Mouse (Mus musculus): ENCODE measurements around the gene Parp3. TPM values are rescaled to one million over a fixed set of nuclear protein-coding genes. Genes with fewer than 3 reads are reported as not detected.
A peak's percentile ranks its signal among the peaks of the same experiment; 100 is the strongest.

The Parp3 gene
- total RNA-seq, 2 experiments from 2014 or later, result 60.4 to 75.3 TPM

DNA sequence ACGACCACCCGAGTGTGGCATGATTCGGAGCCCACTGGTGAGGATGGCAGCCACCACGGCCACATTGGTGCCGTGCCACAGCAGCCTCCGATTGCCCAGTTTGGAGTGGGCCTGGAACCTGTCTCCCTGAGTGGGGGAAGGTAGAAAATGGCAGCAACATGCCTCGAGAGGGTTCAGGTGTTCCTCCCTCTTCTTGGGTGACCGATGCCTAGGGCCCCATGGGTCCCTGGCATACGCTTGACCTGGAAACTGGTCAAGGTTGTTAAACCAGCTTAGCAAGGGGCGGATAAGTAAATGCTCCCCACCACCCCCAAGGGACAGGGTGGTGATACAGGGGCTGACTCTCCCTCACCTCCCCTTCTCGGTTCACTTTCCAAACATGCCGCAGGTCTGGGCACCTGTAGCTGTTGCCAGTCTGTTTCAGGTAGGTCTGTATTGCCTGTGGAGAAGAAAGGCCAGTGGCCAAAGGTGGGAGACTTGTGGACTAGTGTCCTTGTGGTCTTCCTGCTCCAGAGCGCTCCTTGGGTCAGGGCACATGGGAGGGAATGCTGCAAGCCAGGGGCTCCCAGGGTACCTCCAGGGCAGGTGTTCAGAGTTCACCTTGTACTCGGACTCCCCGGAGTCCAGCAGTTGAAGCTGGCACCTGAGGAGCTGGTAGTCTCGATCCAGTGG, 3.5 kb downstream of the Parp3 start:
- Histone ChIP-seq H3K27ac (peak overlapping the region; percentile 96), H3K4me3 (peak overlapping the region; percentile 76; the same call in 1 of the 2 replicates)
- TF ChIP-seq CTCF (IDR thresholded peaks at IDR 0.05), result no peak
- DNase-seq, result peak; percentile 43
- intact Hi-C loops (cut with DNase I), result no loop called here

DNA sequence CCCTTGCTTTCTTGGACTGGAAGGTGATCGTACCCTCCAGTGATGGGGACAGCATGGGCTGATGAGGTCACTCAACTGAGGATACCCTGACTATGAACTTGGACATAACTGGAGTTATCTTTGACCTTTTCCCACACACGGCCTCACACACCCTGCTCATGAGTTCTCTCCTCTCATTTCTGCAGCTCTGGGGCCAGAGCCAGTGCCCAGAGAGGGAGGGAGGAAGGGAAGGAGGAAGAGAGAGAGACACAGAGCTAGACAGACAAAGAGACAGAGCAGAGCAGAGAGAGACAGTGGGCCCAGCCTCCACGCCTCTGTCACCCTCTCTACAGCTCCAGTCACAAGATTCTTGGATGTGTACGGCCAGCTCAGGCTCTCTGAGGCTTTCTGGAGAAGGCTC, 4.4 kb downstream of the Parp3 start:
- peak overlapping the region; percentile 51 for H3K4me3 ChIP-seq
- intact Hi-C loops (cut with DNase I), result no loop called here
- no peak for TF ChIP-seq CTCF (IDR thresholded peaks at IDR 0.05)
- H3K27ac ChIP-seq, result peak overlapping the region; percentile 96
- peak; percentile 60 for DNase-seq

DNA sequence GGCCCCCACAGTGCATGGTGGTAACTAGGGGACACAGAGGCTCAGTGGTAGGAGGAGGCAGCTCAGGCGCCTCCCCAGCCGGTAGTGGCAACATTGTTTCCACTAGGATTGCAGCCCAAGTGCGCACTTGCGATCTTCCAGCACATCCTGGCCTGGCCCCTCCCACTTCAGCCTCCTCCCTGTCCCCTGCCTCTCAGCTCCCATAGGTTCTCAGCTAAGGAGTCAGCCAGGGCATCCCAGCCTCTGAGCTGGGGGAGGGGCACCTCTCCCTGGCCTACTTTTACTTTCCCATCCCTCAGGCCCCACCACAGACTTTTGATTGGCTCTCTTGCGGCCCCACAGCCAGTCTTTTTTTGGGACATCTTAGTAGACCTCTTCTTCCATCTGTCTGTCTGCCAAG, 4.9 kb downstream of the Parp3 start:
- intact Hi-C loops (cut with DNase I), result no loop called here
- H3K4me3 ChIP-seq, result peak overlapping the region; percentile 51
- peak; percentile 83 for DNase-seq
- peak overlapping the region; percentile 96 for H3K27ac ChIP-seq
- peak; percentile 6; the same call in 1 of the 2 replicates for TF ChIP-seq CTCF (IDR thresholded peaks at IDR 0.05)

- H3K4me3 ChIP-seq, result peak overlapping the region; percentile 51
- intact Hi-C loops (cut with DNase I), result no loop called here
- TF ChIP-seq CTCF (IDR thresholded peaks at IDR 0.05), result no peak
- peak overlapping the region; percentile 96 for H3K27ac ChIP-seq
- DNase-seq, result peak; percentile 27
Measured at GRCm38 (mm10) chr9:106470991-106471750, 5.6 kb downstream of the Parp3 start.

- H3K4me3 ChIP-seq, result no peak overlapping the region
- peak overlapping the region; percentile 4; the same call in 1 of the 2 replicates for H3K27ac ChIP-seq
- intact Hi-C loops (cut with DNase I), result no loop called here
- TF ChIP-seq CTCF (IDR thresholded peaks at IDR 0.05), result no peak
- peak; percentile 20 for DNase-seq
Measured at GRCm38 (mm10) chr9:106469776-106470175, 7.0 kb downstream of the Parp3 start.

DNA sequence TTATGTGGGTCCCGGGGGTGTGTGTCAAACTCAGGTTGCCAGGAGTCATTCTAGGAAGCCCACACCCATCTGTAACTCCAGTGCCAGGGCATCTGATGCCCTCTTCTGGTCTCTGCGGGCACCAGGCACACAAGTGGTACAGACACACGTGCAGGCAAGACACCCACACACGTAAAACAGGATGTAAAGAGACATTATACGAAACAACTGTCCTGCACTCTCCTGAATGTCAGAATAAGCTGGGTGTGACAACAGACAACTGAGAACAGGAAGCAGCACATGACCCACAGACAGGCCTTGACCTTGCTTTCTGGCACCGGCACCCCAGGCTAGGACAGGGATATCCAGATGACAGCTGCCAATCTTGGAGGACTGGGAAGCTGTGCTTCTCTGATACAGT, 7.4 kb downstream of the Parp3 start:
- Histone ChIP-seq H3K27ac (peak overlapping the region; percentile 24; the same call in 1 of the 2 replicates), H3K4me3 (no peak overlapping the region)
- intact Hi-C loops (cut with DNase I), result no loop called here
- TF ChIP-seq CTCF (IDR thresholded peaks at IDR 0.05), result peak; percentile 19; the same call in 1 of the 2 replicates
- DNase-seq, result peak; percentile 42

DNA sequence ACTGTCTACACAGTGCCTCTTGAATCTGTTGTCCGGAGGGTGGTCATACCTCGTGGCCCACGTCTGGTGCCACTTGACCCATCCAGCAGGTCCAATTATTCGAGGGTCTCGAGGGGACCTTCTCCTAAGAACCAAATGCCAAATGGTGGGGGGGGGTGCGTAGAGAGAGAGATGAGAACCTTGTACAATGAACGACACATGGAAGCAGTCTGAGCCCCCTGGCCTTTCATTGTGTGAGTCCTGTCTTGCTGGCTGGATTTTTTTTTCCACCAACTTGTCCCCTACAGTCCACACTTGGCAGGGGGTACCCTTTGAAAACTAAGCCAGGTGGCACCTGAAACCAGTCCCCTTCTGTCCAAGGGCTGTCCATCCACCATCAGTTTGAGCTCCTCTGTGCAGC, 9.0 kb downstream of the Parp3 start:
- H3K27ac ChIP-seq, result no peak overlapping the region
- DNase-seq, result no peak
- H3K4me3 ChIP-seq, result no peak overlapping the region
- TF ChIP-seq CTCF (IDR thresholded peaks at IDR 0.05), result no peak
- intact Hi-C loops (cut with DNase I), result no loop called here

GRCm38 (mm10) chr9:106466721-106467120, 10.0 kb downstream of the Parp3 start:
- no peak for TF ChIP-seq CTCF (IDR thresholded peaks at IDR 0.05)
- DNase-seq, result no peak
- Histone ChIP-seq H3K4me3 (no peak overlapping the region), H3K27ac (no peak overlapping the region)
- intact Hi-C loops (cut with DNase I), result no loop called here

DNA sequence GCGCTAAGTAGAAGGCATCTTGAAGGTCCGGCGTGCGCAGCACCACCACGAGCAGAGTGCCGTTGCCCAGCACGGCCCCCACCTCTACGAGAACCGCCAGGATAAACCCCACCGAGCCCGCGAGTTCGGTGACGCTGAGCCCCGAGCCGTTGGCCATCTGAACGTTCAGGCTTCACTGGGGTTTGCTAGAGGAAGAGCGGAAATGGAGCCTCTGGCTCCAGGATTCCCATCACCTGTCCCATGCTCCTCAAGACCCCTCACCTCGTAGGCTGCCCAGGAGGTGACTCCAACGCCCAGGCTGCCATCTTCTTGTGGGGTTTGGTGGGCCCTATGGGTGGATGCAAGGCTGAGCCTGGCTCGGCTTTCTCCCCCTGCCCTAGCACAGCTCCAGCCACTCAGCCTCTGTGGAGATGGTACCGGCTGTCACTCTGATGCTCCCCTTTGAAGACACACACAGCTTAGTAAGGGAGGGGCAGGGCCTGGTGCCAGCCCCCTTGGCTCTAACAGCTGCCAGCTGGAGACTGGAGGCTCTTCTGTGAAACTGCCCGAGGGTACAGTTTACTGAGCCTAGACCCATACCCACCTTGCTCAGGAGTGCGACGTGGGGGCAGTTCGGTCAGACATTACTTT, 11.1 kb downstream of the Parp3 start, which contains the start of gene Gpr62:
Gene Gpr62 (minus strand): TSS at position 368 of the 630 bp plus-strand sequence.
- peak; percentile 82 for DNase-seq
- Histone ChIP-seq H3K27ac (peak within 1 kb of the TSS; percentile 70), H3K4me3 (peak within 1 kb of the TSS; percentile 84)
- TF ChIP-seq CTCF (IDR thresholded peaks at IDR 0.05), result no peak
- intact Hi-C loops (cut with DNase I), result no loop called here

GRCm38 (mm10) chr9:106464751-106465541, 11.8 kb downstream of the Parp3 start:
- TF ChIP-seq CTCF (IDR thresholded peaks at IDR 0.05), result no peak
- intact Hi-C loops (cut with DNase I), result no loop called here
- peak overlapping the region; percentile 70 for H3K27ac ChIP-seq
- peak; percentile 81 for DNase-seq
- H3K4me3 ChIP-seq, result peak overlapping the region; percentile 84

GRCm38 (mm10) chr9:106463122-106464063, 13.4 kb downstream of the Parp3 start:
- Histone ChIP-seq H3K27ac (no peak overlapping the region), H3K4me3 (no peak overlapping the region)
- DNase-seq, result no peak
- intact Hi-C loops (cut with DNase I), result no loop called here
- TF ChIP-seq CTCF (IDR thresholded peaks at IDR 0.05), result no peak

All from gastrocnemius, adult 2 months (tissue).